Mouse (Mus musculus): ENCODE measurements around the gene C4b. TPM values are rescaled to one million over a fixed set of nuclear protein-coding genes. Genes with fewer than 3 reads are reported as not detected.
"Not testable (repeated sequence)": the region's sequence is repeated elsewhere in the genome, so short reads cannot be mapped to it uniquely, and the experiment has no call there.

C4b gene
- 9.8 and 17.1 TPM in 2 replicates for polyA plus RNA-seq (2015; fragmentation: Nextera tagmentation; extraction: Ambion mirVana)

DNA sequence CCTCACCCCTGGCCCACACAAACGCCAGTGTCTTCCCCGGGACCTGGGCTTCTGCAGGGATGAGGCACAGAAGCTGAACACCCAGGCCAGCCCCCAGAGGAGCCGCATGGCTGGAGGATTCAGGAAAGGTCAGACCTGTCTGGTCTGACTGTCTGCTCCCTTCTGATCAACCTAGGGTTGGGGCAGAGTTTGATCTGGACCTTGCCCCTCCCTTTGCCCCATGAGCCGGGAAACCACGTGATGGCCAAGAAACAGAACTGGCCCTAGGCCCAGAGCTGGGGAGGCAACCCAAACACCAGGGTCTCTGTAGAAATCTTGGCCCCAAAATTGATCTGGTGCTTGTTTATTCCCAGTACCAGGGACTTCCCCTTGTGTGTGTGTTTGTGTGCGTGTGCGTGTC is at the start of gene C4b:
Gene C4b (minus strand): TSS at position 164 of the 400 bp plus-strand sequence.
- Histone ChIP-seq H3K4me1 (replicated peaks) (no peaks in the 10 kb centered on the region), H3K36me3 (replicated peaks) (no peaks in the 10 kb centered on the region), H3K9ac (no peak within 1 kb of the TSS), H3K27ac (replicated peaks) (0 out of 2 replicates have a peak within 1 kb of the TSS, but pooled peaks have one; percentile 20), H3K9me3 (replicated peaks) (no peaks in the 10 kb centered on the region), H3K4me3 (replicated peaks) (no peak within 1 kb of the TSS), H3K4me2 (no peak within 1 kb of the TSS), H3K27me3 (no peaks in the 10 kb centered on the region)
- 66% methylated on average over 7 of the region's 7 CpGs for WGBS (ENCODE audit: insufficient replicate concordance)
- peak; percentile 72 for ATAC-seq (ENCODE audit: insufficient read depth)

DNA sequence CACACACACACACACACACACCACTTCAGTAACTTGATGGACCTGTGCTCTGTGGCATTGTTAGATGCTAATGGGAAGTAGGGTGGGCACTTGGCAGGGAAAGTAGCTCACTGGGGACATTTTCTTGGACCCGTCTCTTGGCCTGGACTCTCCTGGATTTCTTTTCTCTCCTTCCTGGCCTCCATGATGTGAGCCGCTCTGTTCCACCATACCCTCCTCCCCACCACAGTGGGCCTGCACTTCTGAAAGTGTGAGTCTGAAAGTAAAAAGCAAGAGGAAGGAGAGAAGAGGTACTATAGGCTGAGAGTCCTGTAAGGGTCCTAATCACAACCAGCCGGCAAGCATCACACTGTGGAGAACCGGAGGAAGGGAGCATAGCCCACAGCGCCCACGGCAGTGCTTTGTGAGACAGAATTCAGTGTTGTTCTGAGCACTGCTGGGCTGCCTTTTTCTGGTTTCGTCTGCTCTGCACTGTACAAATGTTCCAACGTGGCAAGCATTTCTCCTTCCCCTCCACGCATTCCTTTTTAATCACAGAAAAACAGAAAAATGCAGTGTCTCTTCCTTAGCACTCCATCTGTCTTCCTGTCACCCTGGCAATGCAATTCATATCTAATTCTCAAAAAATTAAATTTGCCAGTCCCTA is 34.1 kb upstream of the C4b start:
- Histone ChIP-seq H3K4me1 (replicated peaks) (no peaks in the 10 kb centered on the region; the same call in 1 of the 2 replicates), H3K9me3 (replicated peaks) (no peaks in the 10 kb centered on the region), H3K27ac (replicated peaks) (no peak overlapping the region), H3K27me3 (no peaks in the 10 kb centered on the region), H3K4me3 (replicated peaks) (no peak overlapping the region), H3K9ac (no peak overlapping the region), H3K4me2 (no peak overlapping the region), H3K36me3 (replicated peaks) (no peaks in the 10 kb centered on the region)
- no peak for ATAC-seq (ENCODE audit: insufficient read depth)
- 61% methylated on average over 9 of the region's 9 CpGs for WGBS (ENCODE audit: insufficient replicate concordance)

DNA sequence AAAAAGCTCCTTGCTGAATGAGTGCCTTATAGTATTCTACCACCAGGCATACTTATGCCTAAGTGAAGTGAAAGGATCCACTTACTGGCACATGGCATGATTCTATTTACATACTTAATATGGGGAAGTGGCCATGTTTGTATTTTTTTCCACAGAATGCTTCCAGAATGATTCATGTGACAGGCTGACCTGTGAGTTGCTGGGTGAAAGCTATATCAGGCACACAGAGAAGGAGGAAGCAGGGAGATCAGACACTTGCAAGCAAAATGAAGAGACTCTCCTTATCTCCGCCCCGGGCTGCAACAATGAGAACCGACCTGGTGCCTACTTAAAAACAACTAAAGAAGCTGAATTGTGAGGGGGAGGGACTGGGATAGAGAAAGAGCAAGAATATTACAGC is 17.8 kb upstream of the C4b start:
- Histone ChIP-seq H3K9ac (no peak overlapping the region), H3K4me3 (replicated peaks) (no peak overlapping the region), H3K9me3 (replicated peaks) (no peaks in the 10 kb centered on the region), H3K4me1 (replicated peaks) (no peaks in the 10 kb centered on the region), H3K36me3 (replicated peaks) (no peaks in the 10 kb centered on the region), H3K27me3 (no peaks in the 10 kb centered on the region), H3K27ac (replicated peaks) (no peak overlapping the region), H3K4me2 (no peak overlapping the region)
- no peak for ATAC-seq (ENCODE audit: insufficient read depth)
- 50% methylated on average over 3 of the region's 3 CpGs for WGBS (ENCODE audit: insufficient replicate concordance)

DNA sequence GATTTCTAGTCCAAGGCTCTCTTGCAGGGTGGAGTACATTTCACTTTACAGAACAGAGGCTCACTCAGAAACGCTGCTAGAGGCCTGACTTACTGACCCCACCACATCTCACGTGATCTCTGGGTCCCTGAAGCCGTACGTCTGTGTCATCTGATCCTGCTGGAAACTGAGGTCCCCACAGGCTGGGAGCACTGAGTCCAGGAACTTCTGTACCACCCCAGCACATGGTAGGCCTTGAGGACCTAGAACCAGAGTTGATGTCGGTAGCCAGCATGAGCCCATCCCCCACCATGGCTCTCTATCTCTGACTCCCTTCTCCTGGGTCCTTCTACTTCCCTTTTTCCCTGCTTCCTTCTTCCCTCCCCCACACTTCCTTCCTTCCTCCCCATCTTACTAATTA is 2.8 kb upstream of the C4b start:
- ATAC-seq (ENCODE audit: insufficient read depth), result no peak
- Histone ChIP-seq H3K4me2 (no peak overlapping the region), H3K27me3 (no peaks in the 10 kb centered on the region), H3K4me3 (replicated peaks) (no peak overlapping the region), H3K9me3 (replicated peaks) (no peaks in the 10 kb centered on the region; the same call in 1 of the 2 replicates), H3K4me1 (replicated peaks) (no peaks in the 10 kb centered on the region), H3K27ac (replicated peaks) (no peak overlapping the region), H3K9ac (no peak overlapping the region), H3K36me3 (replicated peaks) (no peaks in the 10 kb centered on the region)
- WGBS (ENCODE audit: insufficient replicate concordance), result 50% methylated on average over 5 of the region's 5 CpGs

- not testable (repeated sequence) for H3K9ac ChIP-seq; H3K27ac ChIP-seq (replicated peaks); H3K36me3 ChIP-seq (replicated peaks); H3K27me3 ChIP-seq; H3K4me2 ChIP-seq; H3K4me1 ChIP-seq (replicated peaks); H3K4me3 ChIP-seq (replicated peaks); ATAC-seq (ENCODE audit: insufficient read depth); H3K9me3 ChIP-seq (replicated peaks)
- 70% methylated on average over 4 of the region's 4 CpGs for WGBS (ENCODE audit: insufficient replicate concordance)
Observed at GRCm38 (mm10) chr17:34745166-34745565, 1.5 kb upstream of the C4b start.

DNA sequence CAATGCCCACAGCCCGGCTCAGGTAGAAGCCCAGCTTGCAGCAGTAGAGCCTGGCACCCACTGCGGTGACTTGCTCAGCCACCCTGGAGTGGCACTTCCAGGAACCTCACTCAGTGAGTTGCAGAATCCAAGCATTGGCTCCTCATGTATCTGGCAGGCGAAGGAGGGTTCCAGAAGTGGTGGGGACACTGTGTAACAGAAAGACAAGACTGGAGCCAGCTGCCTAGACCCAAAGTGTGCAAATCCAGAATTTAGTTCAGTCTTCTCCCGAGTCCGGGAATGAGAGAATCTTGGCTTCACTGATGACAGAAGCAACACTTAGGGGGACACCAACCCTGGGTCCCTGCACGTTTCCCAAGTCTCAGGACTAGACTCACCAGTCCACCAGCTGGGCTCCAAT is 929 bp upstream of the C4b start:
- not testable (repeated sequence) for H3K27me3 ChIP-seq; H3K4me3 ChIP-seq (replicated peaks); ATAC-seq (ENCODE audit: insufficient read depth); H3K4me1 ChIP-seq (replicated peaks); H3K9me3 ChIP-seq (replicated peaks); H3K9ac ChIP-seq; H3K4me2 ChIP-seq; H3K36me3 ChIP-seq (replicated peaks)
- 62% methylated on average over 6 of the region's 6 CpGs for WGBS (ENCODE audit: insufficient replicate concordance)
- H3K27ac ChIP-seq (replicated peaks), result 0 out of 2 replicates have a peak overlapping the region, but pooled peaks have one; percentile 20

DNA sequence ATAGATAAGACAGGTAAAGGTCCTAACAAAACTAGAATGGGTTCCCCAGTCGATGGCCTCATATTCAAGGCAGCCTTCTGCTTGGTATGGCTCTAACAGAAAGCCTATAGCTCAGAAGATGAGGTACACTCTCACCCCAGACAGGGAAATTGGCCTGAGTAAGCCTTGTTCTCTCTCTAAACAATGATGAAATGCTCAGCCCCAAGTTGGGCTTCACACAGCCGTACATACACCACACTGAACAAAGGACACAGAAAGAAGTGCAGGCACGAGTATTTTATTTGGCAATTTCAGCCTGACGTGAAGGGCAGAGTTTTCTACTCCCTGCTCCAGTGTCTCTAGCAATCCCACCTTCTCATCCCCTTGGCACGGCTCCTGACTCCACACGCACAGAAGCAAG is 524 bp upstream of the C4b start:
- no peaks in the 10 kb centered on the region for H3K27me3 ChIP-seq
- WGBS (ENCODE audit: insufficient replicate concordance), result 54% methylated on average over 6 of the region's 6 CpGs
- peak; percentile 66 for ATAC-seq (ENCODE audit: insufficient read depth)

DNA sequence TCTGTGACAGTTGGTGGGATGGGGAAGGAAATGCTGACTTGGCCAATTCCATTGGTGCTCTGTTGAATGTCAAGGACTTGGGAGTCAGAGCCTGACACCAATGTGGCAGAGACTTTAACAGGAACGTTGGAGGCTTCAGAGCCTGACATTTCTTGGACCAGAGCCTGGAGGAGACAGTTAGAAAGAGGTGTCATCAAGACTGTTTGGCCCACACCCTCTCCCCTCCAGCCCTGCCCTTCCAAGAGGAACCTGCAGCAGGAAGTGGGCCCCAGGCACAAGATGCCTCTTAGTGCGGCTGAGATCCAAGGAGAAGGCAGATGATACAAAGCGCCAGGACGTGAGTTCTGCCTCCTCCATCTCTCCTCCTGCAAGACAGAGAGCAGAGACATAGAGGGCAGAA is 3.4 kb downstream of the C4b start:
- Histone ChIP-seq H3K4me2 (no peak overlapping the region), H3K27me3 (no peaks in the 10 kb centered on the region), H3K9ac (no peak overlapping the region)

More for the DNA sequence above, 524 bp upstream of the C4b start:
- Histone ChIP-seq H3K4me3 (replicated peaks) (no peak overlapping the region), H3K4me1 (replicated peaks) (no peaks in the 10 kb centered on the region), H3K9ac (no peak overlapping the region), H3K27ac (replicated peaks) (0 out of 2 replicates have a peak overlapping the region, but pooled peaks have one; percentile 20), H3K4me2 (no peak overlapping the region), H3K36me3 (replicated peaks) (no peaks in the 10 kb centered on the region), H3K9me3 (replicated peaks) (no peaks in the 10 kb centered on the region; the same call in 1 of the 2 replicates)

DNA sequence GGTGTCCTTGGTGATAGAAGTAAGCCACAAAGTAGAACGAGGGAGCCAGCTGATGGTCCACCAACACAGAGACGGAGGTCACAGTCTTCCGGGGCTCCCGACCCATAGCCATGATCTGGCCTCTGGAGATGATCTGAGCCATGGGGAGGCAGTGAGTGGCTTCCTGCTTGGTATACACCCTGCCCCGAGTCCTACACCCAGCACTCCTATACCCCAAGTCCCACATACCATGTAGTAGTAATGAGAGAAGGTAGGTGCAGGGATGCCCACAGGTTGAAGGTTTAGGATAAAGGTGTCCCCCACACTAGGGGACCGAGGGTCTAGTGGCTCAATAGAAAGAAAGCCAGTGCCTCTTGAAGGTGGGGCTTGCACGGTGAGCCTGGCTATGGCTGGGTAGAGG is 4.0 kb downstream of the C4b start:
- not testable (repeated sequence) for H3K9me3 ChIP-seq (replicated peaks); H3K27me3 ChIP-seq; H3K36me3 ChIP-seq (replicated peaks); H3K4me3 ChIP-seq (replicated peaks); H3K9ac ChIP-seq; H3K4me2 ChIP-seq; ATAC-seq (ENCODE audit: insufficient read depth); H3K4me1 ChIP-seq (replicated peaks); H3K27ac ChIP-seq (replicated peaks)
- WGBS (ENCODE audit: insufficient replicate concordance), result 53% methylated on average over 7 of the region's 7 CpGs

More for the DNA sequence above, 3.4 kb downstream of the C4b start:
- 23% methylated on average over 4 of the region's 4 CpGs for WGBS (ENCODE audit: insufficient replicate concordance)
- Histone ChIP-seq H3K36me3 (replicated peaks) (no peaks in the 10 kb centered on the region), H3K4me1 (replicated peaks) (no peaks in the 10 kb centered on the region), H3K4me3 (replicated peaks) (no peak overlapping the region), H3K27ac (replicated peaks) (no peak overlapping the region), H3K9me3 (replicated peaks) (no peaks in the 10 kb centered on the region)
- ATAC-seq (ENCODE audit: insufficient read depth), result no peak

DNA sequence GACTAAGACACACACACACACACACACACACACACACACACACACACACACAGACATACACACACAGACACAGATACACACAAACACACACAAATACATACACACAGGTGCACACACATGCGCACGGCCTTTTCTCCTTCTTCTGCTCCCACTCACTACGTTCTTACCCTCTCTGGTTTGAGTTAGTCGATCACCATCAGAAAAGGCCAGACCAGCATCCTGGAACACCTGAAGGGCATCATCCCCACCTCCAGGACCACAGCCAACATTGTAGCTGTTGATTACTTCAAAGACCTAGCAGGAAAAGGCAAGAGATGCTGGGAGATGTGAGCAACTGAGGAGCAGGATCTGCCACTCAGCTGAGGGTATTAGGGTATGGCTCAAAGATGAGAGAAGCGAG is 6.2 kb downstream of the C4b start:
- WGBS (ENCODE audit: insufficient replicate concordance), result 58% methylated on average over 5 of the region's 5 CpGs
- not testable (repeated sequence) for H3K4me1 ChIP-seq (replicated peaks); H3K9ac ChIP-seq; ATAC-seq (ENCODE audit: insufficient read depth); H3K4me3 ChIP-seq (replicated peaks); H3K27me3 ChIP-seq; H3K27ac ChIP-seq (replicated peaks); H3K4me2 ChIP-seq; H3K9me3 ChIP-seq (replicated peaks); H3K36me3 ChIP-seq (replicated peaks)

DNA sequence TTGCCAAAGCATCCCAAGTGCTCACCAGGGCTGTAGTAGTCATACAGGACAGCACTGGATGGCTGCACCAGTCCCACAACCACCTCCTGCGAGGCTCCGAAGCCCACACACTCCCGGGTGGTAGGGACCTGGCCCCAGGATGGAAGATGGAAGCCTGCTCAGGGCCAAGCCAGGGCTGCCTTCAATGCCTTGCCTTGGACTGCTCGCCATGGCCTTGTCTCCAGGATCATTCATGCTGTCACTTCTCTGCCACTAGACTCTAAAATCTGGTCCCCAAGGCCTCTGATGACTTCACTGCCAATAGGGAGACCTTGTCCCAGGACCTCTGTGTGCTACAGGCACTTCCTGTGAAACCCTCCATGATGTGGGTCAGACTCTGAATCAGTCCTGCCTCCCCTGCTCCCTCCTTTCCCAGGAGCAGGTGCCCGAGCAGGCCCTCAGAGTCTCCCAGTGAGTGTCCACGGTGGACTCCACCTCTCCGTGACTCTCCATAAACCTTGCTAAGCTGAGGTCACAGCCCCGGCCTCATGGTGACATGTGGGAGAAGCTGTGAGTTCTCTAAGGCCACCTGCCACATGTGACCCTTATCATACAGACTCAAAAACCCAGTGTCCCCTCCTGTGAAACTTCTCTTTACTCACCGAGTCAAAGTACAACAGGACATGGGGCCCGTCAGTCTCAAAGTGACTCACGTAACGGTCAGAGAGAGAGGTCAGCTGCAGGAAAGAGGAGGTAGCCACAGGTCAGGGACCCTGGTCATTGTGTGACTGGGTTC is 13.7 kb downstream of the C4b start:
- not testable (repeated sequence) for H3K4me3 ChIP-seq (replicated peaks); H3K27me3 ChIP-seq; H3K4me2 ChIP-seq; H3K9ac ChIP-seq; H3K36me3 ChIP-seq (replicated peaks); H3K27ac ChIP-seq (replicated peaks); H3K9me3 ChIP-seq (replicated peaks); H3K4me1 ChIP-seq (replicated peaks)
- WGBS (ENCODE audit: insufficient replicate concordance), result 64% methylated on average over 12 of the region's 12 CpGs
- peak; percentile 31; the same call in 1 of the 2 replicates for ATAC-seq (ENCODE audit: insufficient read depth)
